Comparison of ENCODE assay signal across 8 mouse cellular contexts in genomic region chr6:100479881-100480280, GRCm38 (mm10).
A peak's percentile ranks its signal among the peaks of the same experiment; 100 is the strongest.
DNase-seq lines count a peak whose midpoint lies in the region; ATAC-seq lines count a peak whose summit lies in the region.

No protein-coding gene starts in this region.

- H3K4me2 ChIP-seq in liver, embryonic 11.5 days, result no peak overlapping the region

- H3K27ac ChIP-seq in liver, embryonic 11.5 days (ENCODE audit: low read depth, low read length), result no peak overlapping the region

- H3K36me3 ChIP-seq in liver, embryonic 11.5 days (ENCODE audit: control insufficient read depth, insufficient read depth, low read length), result no peaks in the 10 kb centered on the region

- 28% methylated on average over 6 of the region's 6 CpGs for WGBS in liver, embryonic 11.5 days

- peak; percentile 73 to 79 for DNase-seq in cerebellum, postnatal 10 days
- DNase-seq in liver, result peak; percentile 10
- no peak for DNase-seq in liver, embryonic 11.5 days (ENCODE audit: low spot score)
- peak; percentile 26 to 38 for DNase-seq in kidney, adult 8-10 months
- peak; percentile 29 for DNase-seq in lung, postnatal 25 days (ENCODE audit: low spot score)
- DNase-seq in urinary bladder, adult 18-20 months (ENCODE audit: low spot score in 2 of 2), result no peak

- peaks cover 7% of the 10 kb centered on the region; the same call in 1 of the 2 replicates for H3K27me3 ChIP-seq in liver, embryonic 11.5 days (replicated peaks; ENCODE audit: control insufficient read depth, insufficient read depth, low read length)

- no peak for ATAC-seq in cerebellum, adult (ENCODE audit: insufficient number of reproducible peaks, low FRiP score, low TSS enrichment)
- ATAC-seq in liver, embryonic 11.5 days (replicated peaks; ENCODE audit: low FRiP score), result no peak
- ATAC-seq in erythroid progenitor cell, adult 5-6 weeks (replicated peaks; ENCODE audit: low FRiP score, poor library complexity, severe bottlenecking), result no peak

- no peak overlapping the region for H3K9ac ChIP-seq in liver, embryonic 11.5 days (ENCODE audit: low read depth, low read length)

- peaks cover 5% of the 10 kb centered on the region for H3K4me1 ChIP-seq in liver, embryonic 11.5 days (replicated peaks; ENCODE audit: control insufficient read depth, insufficient read depth, low read length)

- no peak overlapping the region for H3K4me3 ChIP-seq in liver, embryonic 11.5 days (ENCODE audit: low read depth, low read length)

- H3K9me3 ChIP-seq in liver, embryonic 11.5 days (ENCODE audit: control insufficient read depth, low read length), result no peaks in the 10 kb centered on the region

Comparison
In these comparisons a context has a peak if more than half of its experiments do, and no peak if none do; other contexts are left out.
1. DNase-seq: peak in cerebellum, postnatal 10 days (2 of 2), liver (single experiment), kidney, adult 8-10 months (2 of 2) and lung, postnatal 25 days (single experiment); none in liver, embryonic 11.5 days (single experiment) and urinary bladder, adult 18-20 months (0 of 2).